Mouse (Mus musculus) stomach, embryonic 16.5 days (tissue): ENCODE measurements at regions not wholly inside any gene's neighbourhood (a gene's known extent, or its start where the extent isn't known, plus 50 kb on each side); places are given as distances from the start of the nearest gene placed in this dataset.

Source experiments
- ATAC-seq: fragments of 200-750 bp; cut with Nextera tagmentation; 2 replicates; pipeline ENCODE4 v1.8.0; 2017; ENCODE audit warnings: moderate number of reproducible peaks, moderate TSS enrichment; ENCODE audit not compliant: insufficient read depth, low FRiP score
- H3K27ac ChIP-seq: fragments of 300-500 bp; sonication (generic); 2 replicates; pipeline ENCODE4 v1.5.1; 2014; ENCODE audit warnings: low read length
- H3K27me3 ChIP-seq: fragments of 300-500 bp; sonication (generic); 2 replicates; pipeline ENCODE4 v1.6.1; 2014; ENCODE audit warnings: low read length, control low read depth, mixed read lengths; ENCODE audit not compliant: control insufficient read depth, insufficient read depth
- H3K36me3 ChIP-seq: fragments of 300-500 bp; sonication (generic); 2 replicates; pipeline ENCODE4 v1.6.1; 2014; ENCODE audit warnings: low read length; ENCODE audit not compliant: control insufficient read depth, insufficient read depth
- H3K4me1 ChIP-seq: fragments of 300-500 bp; sonication (generic); 2 replicates; pipeline ENCODE4 v1.6.1; 2014; ENCODE audit warnings: low read length, control low read depth, mixed read lengths; ENCODE audit not compliant: control insufficient read depth, insufficient read depth
- H3K4me2 ChIP-seq: fragments of 300-500 bp; sonication (generic); 2 replicates; pipeline ENCODE4 v1.6.1; 2014; ENCODE audit warnings: low read depth, low read length, mixed read lengths
- H3K4me3 ChIP-seq: fragments of 300-500 bp; sonication (generic); replicated peaks from 2 replicates; pipeline ENCODE4 v1.5.1; 2014; ENCODE audit warnings: mild to moderate bottlenecking, low read length
- H3K9ac ChIP-seq: fragments of 300-500 bp; sonication (generic); 2 replicates; pipeline ENCODE4 v1.6.1; 2014; ENCODE audit warnings: low read length
- H3K9me3 ChIP-seq: fragments of 300-500 bp; sonication (generic); replicated peaks from 2 replicates; pipeline ENCODE4 v1.6.1; 2016; ENCODE audit warnings: low read length, control low read depth; ENCODE audit not compliant: control insufficient read depth
- WGBS: fragments of 180-500 bp; shearing (Covaris S2); extraction: QIAGEN DNeasy Blood & Tissue Kit; methylation state at CpG from one replicate; pipeline ENCODE4 v1.1.7; 2014; 5-methylcytosine and 5-hydroxymethylcytosine counted together

DNA sequence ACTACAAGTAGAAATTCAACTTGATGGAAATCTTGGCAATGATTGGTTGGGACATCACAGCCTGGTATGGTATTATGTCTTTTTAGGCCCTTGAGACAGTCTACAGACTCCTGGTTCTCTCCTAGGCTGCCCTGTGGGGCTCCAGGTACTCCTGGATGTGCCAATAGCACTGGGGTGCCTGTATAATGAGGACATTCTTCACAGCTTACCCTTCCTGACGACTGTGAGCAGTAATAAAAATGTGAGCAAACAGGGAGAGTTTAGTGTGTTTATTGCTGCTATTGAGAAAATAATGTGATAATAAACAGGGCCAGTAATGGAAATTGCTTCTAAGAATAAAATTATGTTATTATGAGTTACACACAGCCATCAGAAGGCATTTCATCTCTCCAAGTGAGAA lies 150.2 kb downstream of the Fam84a start:
- H3K9ac ChIP-seq, result no peak overlapping the region
- H3K9me3 ChIP-seq, result no peaks in the 10 kb centered on the region
- no peaks in the 10 kb centered on the region for H3K4me1 ChIP-seq
- 60% methylated on average over 1 of the region's 1 CpGs for WGBS
- ATAC-seq, result no peak
- H3K27me3 ChIP-seq, result no peaks in the 10 kb centered on the region
- H3K36me3 ChIP-seq, result no peaks in the 10 kb centered on the region
- no peak overlapping the region for H3K4me2 ChIP-seq
- H3K4me3 ChIP-seq, result no peak overlapping the region
- no peak overlapping the region for H3K27ac ChIP-seq

- ATAC-seq, result no peak
- Histone ChIP-seq H3K36me3 (no peaks in the 10 kb centered on the region), H3K4me1 (no peaks in the 10 kb centered on the region), H3K4me2 (no peak overlapping the region), H3K9ac (no peak overlapping the region), H3K4me3 (no peak overlapping the region), H3K27ac (no peak overlapping the region), H3K9me3 (no peaks in the 10 kb centered on the region), H3K27me3 (no peaks in the 10 kb centered on the region)
- 79% methylated on average over 1 of the region's 1 CpGs for WGBS
Observed at GRCm38 (mm10) chr12:13984396-13984776, 167.5 kb downstream of the Fam84a start.

DNA sequence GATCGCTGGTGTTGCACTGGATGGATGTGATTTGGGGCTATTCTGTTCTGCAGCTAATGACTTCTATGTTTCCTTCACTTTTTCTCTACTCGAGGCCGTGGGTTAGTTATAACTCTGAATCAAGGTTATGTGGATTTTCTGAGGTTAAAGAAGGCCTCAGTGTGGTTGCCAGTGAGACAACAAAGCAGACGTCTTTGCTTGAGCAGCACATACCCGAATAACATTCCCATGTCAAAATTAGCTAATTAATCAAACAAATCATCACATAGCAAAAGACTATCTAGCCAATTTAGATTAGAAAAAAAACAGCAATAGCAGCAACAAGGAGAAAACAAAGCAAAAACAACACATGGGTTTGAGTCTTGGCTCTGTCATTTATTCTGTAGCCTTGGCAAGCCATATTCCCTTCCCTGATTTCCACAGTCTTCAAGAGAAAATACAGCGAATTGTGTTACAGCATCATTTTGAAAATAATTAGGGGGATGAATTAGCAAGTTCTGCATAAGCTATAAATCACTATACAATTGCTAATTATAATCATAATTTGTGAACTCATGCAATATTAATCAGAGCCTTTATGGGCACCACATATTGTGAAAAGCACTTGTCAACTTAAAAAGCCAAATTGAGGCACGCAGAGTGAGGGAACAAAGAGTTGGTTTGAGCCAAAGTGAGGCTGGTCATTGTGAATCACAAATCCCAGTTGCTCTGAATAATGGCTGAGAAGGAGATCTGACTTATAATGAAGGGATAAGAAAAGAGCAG lies 168.0 kb downstream of the Fam84a start:
- ATAC-seq, result no peak
- Histone ChIP-seq H3K9ac (no peak overlapping the region), H3K9me3 (no peaks in the 10 kb centered on the region), H3K4me3 (no peak overlapping the region), H3K27ac (no peak overlapping the region), H3K4me1 (no peaks in the 10 kb centered on the region), H3K27me3 (no peaks in the 10 kb centered on the region), H3K4me2 (no peak overlapping the region), H3K36me3 (no peaks in the 10 kb centered on the region)
- whole genome bisulfite sequencing, result 77% methylated on average over 7 of the region's 7 CpGs

GRCm38 (mm10) chr12:13964537-13964936 lies 187.3 kb downstream of the Fam84a start:
- no peak for ATAC-seq
- 84% methylated on average over 3 of the region's 3 CpGs for WGBS

DNA sequence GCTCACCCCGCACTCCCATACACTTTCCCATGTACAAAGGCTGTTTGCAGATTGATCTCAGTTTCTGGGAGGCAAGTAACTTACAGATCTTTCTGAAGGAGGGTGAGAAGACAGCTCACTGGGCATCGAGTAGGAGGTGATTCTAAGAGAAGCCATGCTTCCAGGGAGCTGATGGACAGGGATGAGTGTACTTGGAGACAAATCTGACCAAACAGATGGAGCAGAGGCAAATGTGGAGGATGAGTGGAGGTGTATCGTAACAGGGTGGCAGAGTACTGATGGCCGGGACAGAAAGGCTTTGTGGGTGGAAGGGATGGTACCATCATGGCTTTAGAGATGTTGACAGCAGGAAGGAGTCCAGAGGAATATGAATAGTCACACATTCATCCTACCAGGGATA lies 212.4 kb downstream of the Fam84a start:
- 88% methylated on average over 4 of the region's 4 CpGs for WGBS
- H3K27ac ChIP-seq, result no peak overlapping the region
- H3K4me3 ChIP-seq, result no peak overlapping the region
- H3K4me2 ChIP-seq, result no peak overlapping the region
- no peak for ATAC-seq
- no peaks in the 10 kb centered on the region for H3K36me3 ChIP-seq
- H3K27me3 ChIP-seq, result no peaks in the 10 kb centered on the region
- no peaks in the 10 kb centered on the region for H3K9me3 ChIP-seq
- no peak overlapping the region for H3K9ac ChIP-seq
- no peaks in the 10 kb centered on the region for H3K4me1 ChIP-seq

More at GRCm38 (mm10) chr12:13964537-13964936, 187.3 kb downstream of the Fam84a start:
- Histone ChIP-seq H3K9me3 (no peaks in the 10 kb centered on the region), H3K4me2 (no peak overlapping the region), H3K27ac (no peak overlapping the region), H3K36me3 (no peaks in the 10 kb centered on the region), H3K27me3 (no peaks in the 10 kb centered on the region), H3K9ac (no peak overlapping the region), H3K4me3 (no peak overlapping the region), H3K4me1 (no peaks in the 10 kb centered on the region)

DNA sequence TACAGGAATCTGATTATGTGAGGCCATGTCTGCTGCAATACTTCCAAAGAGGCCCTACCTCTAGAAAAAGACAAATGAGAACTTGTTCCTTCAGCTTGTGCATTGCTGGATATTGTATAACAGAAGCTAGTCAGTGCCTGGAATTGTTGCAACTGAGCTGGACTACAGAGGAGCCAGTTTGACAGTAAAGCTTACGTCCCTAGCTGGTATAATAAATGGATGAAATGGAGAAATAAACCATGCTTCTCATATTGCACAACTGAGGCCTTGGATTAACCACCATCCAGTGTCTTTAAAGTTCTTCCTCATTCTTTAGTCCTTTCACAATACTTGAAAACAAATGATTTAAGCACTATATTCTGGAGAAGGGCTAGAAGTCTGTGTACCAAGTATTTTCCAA lies 230.8 kb downstream of the Fam84a start:
- WGBS, result 34% methylated on average over 1 of the region's 1 CpGs
- no peak overlapping the region for H3K4me3 ChIP-seq
- H3K4me2 ChIP-seq, result no peak overlapping the region
- H3K4me1 ChIP-seq, result no peaks in the 10 kb centered on the region
- H3K9me3 ChIP-seq, result no peaks in the 10 kb centered on the region
- H3K9ac ChIP-seq, result no peak overlapping the region
- no peaks in the 10 kb centered on the region for H3K27me3 ChIP-seq
- no peak for ATAC-seq
- H3K27ac ChIP-seq, result no peak overlapping the region
- H3K36me3 ChIP-seq, result no peaks in the 10 kb centered on the region

GRCm38 (mm10) chr12:13883317-13883716 lies 268.5 kb downstream of the Fam84a start:
- 54% methylated on average over 3 of the region's 3 CpGs for WGBS
- no peaks in the 10 kb centered on the region for H3K36me3 ChIP-seq
- no peak overlapping the region for H3K4me3 ChIP-seq
- ATAC-seq, result no peak
- H3K27ac ChIP-seq, result no peak overlapping the region
- H3K4me2 ChIP-seq, result no peak overlapping the region
- no peaks in the 10 kb centered on the region for H3K9me3 ChIP-seq
- H3K9ac ChIP-seq, result no peak overlapping the region
- no peaks in the 10 kb centered on the region for H3K4me1 ChIP-seq
- no peaks in the 10 kb centered on the region for H3K27me3 ChIP-seq

DNA sequence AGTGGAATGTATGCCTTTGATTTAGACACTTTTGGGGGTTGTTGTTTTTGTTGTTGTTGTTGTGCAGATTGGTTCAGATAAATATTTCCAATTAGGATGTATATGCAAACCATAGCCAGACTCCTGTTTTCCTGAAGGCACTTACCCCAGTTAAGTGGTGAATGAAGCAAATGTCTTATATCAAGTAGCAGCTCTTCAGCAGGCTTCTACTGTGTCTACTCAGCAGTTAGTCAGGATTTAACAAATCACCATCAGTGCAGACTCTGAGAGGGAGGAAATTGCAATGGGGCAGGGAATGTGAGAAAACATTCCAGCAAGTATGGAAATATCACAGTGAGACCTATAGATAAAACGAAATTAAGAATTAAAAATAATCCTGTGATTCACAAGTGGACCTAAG lies 282.7 kb downstream of the Fam84a start:
- Histone ChIP-seq H3K36me3 (no peaks in the 10 kb centered on the region), H3K4me2 (no peak overlapping the region), H3K4me3 (no peak overlapping the region), H3K4me1 (no peaks in the 10 kb centered on the region), H3K27me3 (no peaks in the 10 kb centered on the region), H3K9ac (no peak overlapping the region), H3K9me3 (no peaks in the 10 kb centered on the region), H3K27ac (no peak overlapping the region)
- no peak for ATAC-seq
- 66% methylated on average over 1 of the region's 1 CpGs for WGBS

DNA sequence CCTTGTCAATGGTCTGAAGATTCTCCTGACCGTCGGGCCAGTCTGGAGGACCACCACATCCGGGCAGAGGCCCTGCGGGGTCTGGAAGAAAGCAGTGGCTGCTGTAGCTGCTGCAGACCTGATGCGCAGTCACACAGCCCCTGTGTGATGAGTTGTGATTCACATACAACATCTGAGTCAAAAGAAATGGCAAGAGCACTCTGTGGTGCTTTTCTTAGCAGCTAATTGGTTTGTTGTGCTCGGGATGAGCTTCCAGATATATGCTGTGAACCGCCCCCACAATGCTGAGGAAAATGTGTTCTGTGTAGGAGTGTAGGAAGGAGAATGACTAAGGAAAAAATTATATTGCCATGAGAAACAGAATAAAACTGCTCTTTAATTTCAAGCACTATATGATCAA lies 290.6 kb downstream of the Fam84a start:
- ATAC-seq, result no peak
- 84% methylated on average over 7 of the region's 7 CpGs for WGBS
- no peaks in the 10 kb centered on the region for H3K36me3 ChIP-seq
- no peaks in the 10 kb centered on the region for H3K9me3 ChIP-seq
- no peak overlapping the region for H3K27ac ChIP-seq
- H3K27me3 ChIP-seq, result no peaks in the 10 kb centered on the region
- no peaks in the 10 kb centered on the region for H3K4me1 ChIP-seq
- H3K9ac ChIP-seq, result no peak overlapping the region
- H3K4me2 ChIP-seq, result no peak overlapping the region
- H3K4me3 ChIP-seq, result no peak overlapping the region
